In the genomic region with DNA sequence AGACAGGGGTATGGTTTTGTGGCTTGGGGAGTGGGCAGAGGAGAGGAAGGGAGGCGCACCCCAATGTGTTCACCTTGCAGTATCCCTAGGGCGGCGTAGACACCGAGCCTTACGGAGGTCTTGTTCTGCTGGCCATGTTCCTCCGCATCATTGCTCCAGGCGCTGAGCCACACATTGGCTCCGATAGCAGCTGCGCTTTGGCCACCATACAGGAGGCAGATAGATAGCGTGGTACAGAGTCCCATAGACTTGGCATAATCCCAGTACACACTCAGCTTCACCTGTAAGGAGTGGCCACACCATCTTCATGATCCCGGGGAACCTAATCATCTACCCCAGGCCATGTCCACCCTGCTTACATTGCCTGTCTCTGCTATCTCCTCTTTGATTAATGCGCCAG, we compare ENCODE assay signal across 19 mouse cellular contexts. TPM values are rescaled to one million over a fixed set of nuclear protein-coding genes. Genes with fewer than 3 reads are reported as not detected.
"Had no signal": no experiment of that assay in that cellular context is flagged by ENCODE, and none has a peak within 500 bp of the region (broad histone marks: within the 10 kb centered on the region; RNA-seq: fewer than 3 reads in every experiment).

No protein-coding gene starts in this region.

- H3K9me3 ChIP-seq: midbrain, embryonic 10.5 days; midbrain, embryonic 12.5 days; neural tube, embryonic 13.5 days; neural tube, embryonic 15.5 days had no signal

- H3K27ac ChIP-seq: midbrain, embryonic 10.5 days; midbrain, embryonic 12.5 days; neural tube, embryonic 13.5 days; neural tube, embryonic 15.5 days had no signal

- H3K9ac ChIP-seq: lung, embryonic 14.5 days; midbrain, embryonic 12.5 days; neural tube, embryonic 13.5 days; neural tube, embryonic 15.5 days had no signal

- H3K4me3 ChIP-seq: midbrain, embryonic 10.5 days; midbrain, embryonic 12.5 days; myocyte; neural tube, embryonic 13.5 days; neural tube, embryonic 15.5 days had no signal

- H3K4me1 ChIP-seq: midbrain, embryonic 12.5 days; neural tube, embryonic 13.5 days; neural tube, embryonic 15.5 days had no signal

- DNase-seq: lung, adult 18-20 months; lung, embryonic 14.5 days; lung, postnatal 10 days; lung, postnatal 4 days; midbrain, embryonic 14.5 days; retina, postnatal 1 day; right cerebral cortex, adult 18-20 months; right cerebral cortex, postnatal 25 days; right cerebral cortex, postnatal 4 days; spleen, adult 18-20 months; thymus, adult 18-20 months; thymus, postnatal 14 days; thymus, postnatal 36 days had no signal

- H3K36me3 ChIP-seq: midbrain, embryonic 10.5 days; midbrain, embryonic 12.5 days; neural tube, embryonic 13.5 days; neural tube, embryonic 15.5 days had no signal

- ATAC-seq: midbrain, embryonic 16.5 days had no signal

- H3K27me3 ChIP-seq: midbrain, embryonic 12.5 days; neural tube, embryonic 13.5 days; neural tube, embryonic 15.5 days had no signal

- H3K4me2 ChIP-seq: lung, embryonic 14.5 days; midbrain, embryonic 12.5 days; neural tube, embryonic 13.5 days; neural tube, embryonic 15.5 days had no signal

RNA-seq across cellular contexts. Expression of a gene that starts 33.6 kb away (rescaled TPM):
- polyA plus RNA-seq: myocyte had no signal
